Mouse (Mus musculus) hindbrain, embryonic 10.5 days (tissue): Measurements from ENCODE around the gene Olfr608. TPM values are rescaled to one million over a fixed set of nuclear protein-coding genes. Genes with fewer than 3 reads are reported as not detected.
"Not testable (repeated sequence)": the region's sequence is repeated elsewhere in the genome, so short reads cannot be mapped to it uniquely, and the experiment has no call there.

Experiments used
- DNase-seq: peaks from one replicate; pipeline ENCODE4 v3.0.0-alpha.2; 2017; ENCODE audit warnings: low spot score
- H3K27ac ChIP-seq: fragments of 300-500 bp; sonication (generic); 2 replicates; pipeline ENCODE4 v1.5.1; 2016; ENCODE audit warnings: mild to moderate bottlenecking, moderate library complexity
- H3K27me3 ChIP-seq: fragments of 300-500 bp; sonication (generic); 2 replicates; pipeline ENCODE4 v1.6.1; 2016; ENCODE audit warnings: mild to moderate bottlenecking; ENCODE audit not compliant: poor library complexity, insufficient read depth, severe bottlenecking
- H3K36me3 ChIP-seq: fragments of 300-500 bp; sonication (generic); 2 replicates; pipeline ENCODE4 v1.6.1; 2016; ENCODE audit warnings: mild to moderate bottlenecking, moderate library complexity
- H3K4me1 ChIP-seq: fragments of 300-500 bp; sonication (generic); replicated peaks from 2 replicates; pipeline ENCODE4 v1.6.1; 2016; ENCODE audit warnings: mild to moderate bottlenecking
- H3K4me3 ChIP-seq: fragments of 300-500 bp; sonication (generic); 2 replicates; pipeline ENCODE4 v1.5.1; 2016; ENCODE audit warnings: mild to moderate bottlenecking, moderate library complexity
- H3K9me3 ChIP-seq: fragments of 300-500 bp; sonication (generic); 2 replicates; pipeline ENCODE4 v1.6.1; 2016; ENCODE audit warnings: mild to moderate bottlenecking, moderate library complexity
- WGBS: fragments of 180-500 bp; shearing (Covaris S2); methylation state at CpG from one replicate; pipeline ENCODE4 v1.1.7; 2016; 5-methylcytosine and 5-hydroxymethylcytosine counted together
- polyA plus RNA-seq: library from polyadenylated mRNA; unstranded; fragments of >200 nt; fragmentation: Nextera tagmentation; extraction: Ambion mirVana; gene quantifications from 2 replicates; pipeline ENCODE4 v1.2.1, GENCODE M21; 2016

Gene Olfr608
- polyA plus RNA-seq: not detected in 2 replicates

- H3K36me3 ChIP-seq: no peaks in the 10 kb centered on the region
- no peak within 1 kb of the TSS for H3K27ac ChIP-seq
- no peaks in the 10 kb centered on the region for H3K27me3 ChIP-seq
- DNase-seq: no peak
- no peak within 1 kb of the TSS for H3K4me3 ChIP-seq
- H3K9me3 ChIP-seq: no peaks in the 10 kb centered on the region
- H3K4me1 ChIP-seq: no peaks in the 10 kb centered on the region
Observed at GRCm38 (mm10) chr7:103469577-103469976, at the start of gene Olfr608. Gene Olfr608 (plus strand): TSS chr7:103469877.

- WGBS: 93% methylated on average over 1 of the region's 1 CpGs
- H3K27me3 ChIP-seq: no peaks in the 10 kb centered on the region
- no peaks in the 10 kb centered on the region for H3K36me3 ChIP-seq
- H3K4me1 ChIP-seq: no peaks in the 10 kb centered on the region
- no peak for DNase-seq
- H3K4me3 ChIP-seq: no peak within 1 kb of the TSS
- no peak within 1 kb of the TSS for H3K27ac ChIP-seq
- no peaks in the 10 kb centered on the region for H3K9me3 ChIP-seq
Observed at GRCm38 (mm10) chr7:103445339-103445738, 24.3 kb upstream of the Olfr608 start, which contains the start of gene Olfr605. Gene Olfr605 (minus strand): TSS chr7:103445439.

GRCm38 (mm10) chr7:103448746-103449145 lies 20.9 kb upstream of the Olfr608 start, which contains the start of gene Olfr606:
Gene Olfr606 (plus strand): TSS chr7:103449046.
- no peaks in the 10 kb centered on the region for H3K4me1 ChIP-seq
- WGBS: 92% methylated on average over 2 of the region's 2 CpGs
- H3K27me3 ChIP-seq: no peaks in the 10 kb centered on the region
- no peak for DNase-seq
- no peaks in the 10 kb centered on the region for H3K36me3 ChIP-seq
- H3K27ac ChIP-seq: no peak within 1 kb of the TSS
- H3K4me3 ChIP-seq: no peak within 1 kb of the TSS
- H3K9me3 ChIP-seq: no peaks in the 10 kb centered on the region

- no peaks in the 10 kb centered on the region for H3K4me1 ChIP-seq
- WGBS: 94% methylated on average over 5 of the region's 5 CpGs
Observed at GRCm38 (mm10) chr7:103460590-103460989, 9.1 kb upstream of the Olfr608 start.

GRCm38 (mm10) chr7:103477106-103477505 lies 7.4 kb downstream of the Olfr608 start:
- H3K9me3 ChIP-seq, H3K36me3 ChIP-seq, DNase-seq, H3K27me3 ChIP-seq, H3K4me1 ChIP-seq, H3K27ac ChIP-seq, H3K4me3 ChIP-seq: not testable (repeated sequence)
- 91% methylated on average over 9 of the region's 9 CpGs for WGBS

More at GRCm38 (mm10) chr7:103460590-103460989, 9.1 kb upstream of the Olfr608 start:
- Histone ChIP-seq H3K36me3 (no peaks in the 10 kb centered on the region), H3K27ac (no peak overlapping the region), H3K9me3 (no peaks in the 10 kb centered on the region), H3K27me3 (no peaks in the 10 kb centered on the region), H3K4me3 (no peak overlapping the region)
- no peak for DNase-seq

- no peaks in the 10 kb centered on the region for H3K4me1 ChIP-seq
- no peak within 1 kb of the TSS for H3K27ac ChIP-seq
- H3K27me3 ChIP-seq: no peaks in the 10 kb centered on the region
- 74% methylated on average over 1 of the region's 1 CpGs for WGBS
- no peak for DNase-seq
- H3K36me3 ChIP-seq: no peaks in the 10 kb centered on the region
- no peak within 1 kb of the TSS for H3K4me3 ChIP-seq
- H3K9me3 ChIP-seq: no peaks in the 10 kb centered on the region
Observed at GRCm38 (mm10) chr7:103497962-103498361, 28.3 kb downstream of the Olfr608 start, which contains the start of gene Olfr609. Gene Olfr609 (minus strand): TSS chr7:103498062.

- Histone ChIP-seq H3K27ac (no peak within 1 kb of the TSS), H3K27me3 (no peaks in the 10 kb centered on the region), H3K4me1 (no peaks in the 10 kb centered on the region), H3K36me3 (no peaks in the 10 kb centered on the region), H3K9me3 (no peaks in the 10 kb centered on the region), H3K4me3 (no peak within 1 kb of the TSS)
- 85% methylated on average over 2 of the region's 2 CpGs for WGBS
- DNase-seq: no peak
Observed at GRCm38 (mm10) chr7:103512022-103512421, 42.3 kb downstream of the Olfr608 start, which contains the start of gene Olfr610. Gene Olfr610 (minus strand): TSS chr7:103512122.

- 64% methylated on average over 1 of the region's 1 CpGs for WGBS
- H3K27me3 ChIP-seq, H3K27ac ChIP-seq: not testable (repeated sequence)
Observed at GRCm38 (mm10) chr7:103520746-103521145, 51.1 kb downstream of the Olfr608 start, which contains the start of gene Olfr611. Gene Olfr611 (minus strand): TSS chr7:103520846.

More at GRCm38 (mm10) chr7:103520746-103521145, 51.1 kb downstream of the Olfr608 start, which contains the start of gene Olfr611:
- DNase-seq, H3K4me3 ChIP-seq, H3K4me1 ChIP-seq, H3K9me3 ChIP-seq, H3K36me3 ChIP-seq: not testable (repeated sequence)

Other genes starting within 250 kb of the Olfr608 start
- not detected in 2 replicates for gene Usp17ld, start 217.4 kb upstream of the Olfr608 start, polyA plus RNA-seq
- not detected in 2 replicates for gene Olfr596, start 164.2 kb upstream of the Olfr608 start, polyA plus RNA-seq
- gene Olfr597, start 153.6 kb upstream of the Olfr608 start, polyA plus RNA-seq: not detected in 2 replicates
- not detected in 2 replicates for gene Olfr598, start 146.3 kb upstream of the Olfr608 start, polyA plus RNA-seq
- not detected in 2 replicates for gene Olfr599, start 134.0 kb upstream of the Olfr608 start, polyA plus RNA-seq
- not detected in 2 replicates for gene Olfr600, start 120.2 kb upstream of the Olfr608 start, polyA plus RNA-seq
- gene Olfr601, start 107.2 kb upstream of the Olfr608 start, polyA plus RNA-seq: not detected in 2 replicates
- not detected in 2 replicates for gene Olfr603, start 83.7 kb upstream of the Olfr608 start, polyA plus RNA-seq
- gene Usp17lc, start 54.8 kb upstream of the Olfr608 start, polyA plus RNA-seq: not detected in 2 replicates
- not detected in 2 replicates for gene Olfr605, start 24.4 kb upstream of the Olfr608 start, polyA plus RNA-seq
- gene Olfr606, start 20.8 kb upstream of the Olfr608 start, polyA plus RNA-seq: not detected in 2 replicates
- not detected in 2 replicates for gene Olfr607, start 5.7 kb upstream of the Olfr608 start, polyA plus RNA-seq
- not detected in 2 replicates for gene Olfr609, start 28.2 kb downstream of the Olfr608 start, polyA plus RNA-seq
- not detected in 2 replicates for gene Olfr610, start 42.2 kb downstream of the Olfr608 start, polyA plus RNA-seq
- gene Olfr611, start 51.0 kb downstream of the Olfr608 start, polyA plus RNA-seq: not detected in 2 replicates
- not detected in 2 replicates for gene Olfr612, start 72.8 kb downstream of the Olfr608 start, polyA plus RNA-seq
- gene Olfr613, start 78.2 kb downstream of the Olfr608 start, polyA plus RNA-seq: not detected in 2 replicates
- gene Olfr615, start 86.2 kb downstream of the Olfr608 start, polyA plus RNA-seq: not detected in 2 replicates
- not detected in 2 replicates for gene Olfr616, start 99.3 kb downstream of the Olfr608 start, polyA plus RNA-seq
- gene Olfr617, start 103.2 kb downstream of the Olfr608 start, polyA plus RNA-seq: not detected in 2 replicates
- not detected in 2 replicates for gene Olfr618, start 120.2 kb downstream of the Olfr608 start, polyA plus RNA-seq
- not detected in 2 replicates for gene Olfr619, start 130.7 kb downstream of the Olfr608 start, polyA plus RNA-seq
- not detected in 2 replicates for gene Olfr620, start 142.7 kb downstream of the Olfr608 start, polyA plus RNA-seq
- not detected in 2 replicates for gene Olfr622, start 172.8 kb downstream of the Olfr608 start, polyA plus RNA-seq
- not detected in 2 replicates for gene Olfr623, start 193.8 kb downstream of the Olfr608 start, polyA plus RNA-seq
- 0.03 TPM in 1 of 2 replicates, not detected in the other for gene Olfr624, start 201.3 kb downstream of the Olfr608 start, polyA plus RNA-seq
- gene Olfr625-ps1, start 212.8 kb downstream of the Olfr608 start, polyA plus RNA-seq: not detected in 2 replicates
- not detected in 2 replicates for gene Olfr243, start 244.8 kb downstream of the Olfr608 start, polyA plus RNA-seq